Mouse (Mus musculus): ENCODE results near the gene Itpkc.

Itpkc gene

GRCm38 (mm10) chr7:27235726-27236125 is 7.3 kb upstream of the Itpkc start:
- DNase-seq = no peak

- no peak for DNase-seq
These were observed 4.8 kb upstream of the Itpkc start for GRCm38 (mm10) chr7:27233300-27233699.

- peak; percentile 98 for DNase-seq
These were observed 4.4 kb upstream of the Itpkc start, which contains the start of gene Coq8b for GRCm38 (mm10) chr7:27232781-27233281. Gene Coq8b, plus strand, starts transcription at chr7:27233023.

- peak; percentile 70 for DNase-seq
These were observed 3.4 kb upstream of the Itpkc start for GRCm38 (mm10) chr7:27231693-27232331.

GRCm38 (mm10) chr7:27230781-27231180 is 2.3 kb upstream of the Itpkc start:
- DNase-seq = no peak

- DNase-seq = no peak
These were observed 404 bp upstream of the Itpkc start for GRCm38 (mm10) chr7:27228865-27229264.

- DNase-seq = no peak
These were observed 785 bp downstream of the Itpkc start for GRCm38 (mm10) chr7:27227676-27228075.

- DNase-seq = no peak
These were observed 1.2 kb downstream of the Itpkc start for GRCm38 (mm10) chr7:27227276-27227675.

- peak; percentile 14 for DNase-seq
These were observed 3.4 kb downstream of the Itpkc start for GRCm38 (mm10) chr7:27224877-27225575.

GRCm38 (mm10) chr7:27222538-27222937 is 5.9 kb downstream of the Itpkc start:
- no peak for DNase-seq

GRCm38 (mm10) chr7:27221939-27222338 is 6.5 kb downstream of the Itpkc start:
- DNase-seq = no peak

- DNase-seq = no peak
These were observed 8.5 kb downstream of the Itpkc start for GRCm38 (mm10) chr7:27219937-27220336.

GRCm38 (mm10) chr7:27218586-27218985 is 9.9 kb downstream of the Itpkc start:
- no peak for DNase-seq

- DNase-seq = no peak
These were observed 15.8 kb downstream of the Itpkc start for GRCm38 (mm10) chr7:27212626-27213025.

GRCm38 (mm10) chr7:27203730-27204449 is 24.6 kb downstream of the Itpkc start:
- DNase-seq = no peak

- DNase-seq = no peak
These were observed 29.7 kb downstream of the Itpkc start for GRCm38 (mm10) chr7:27198779-27199178.

- DNase-seq = no peak
These were observed 30.1 kb downstream of the Itpkc start for GRCm38 (mm10) chr7:27198355-27198754.

GRCm38 (mm10) chr7:27197634-27198033 is 30.8 kb downstream of the Itpkc start:
- DNase-seq = no peak

- no peak for DNase-seq
These were observed 31.3 kb downstream of the Itpkc start for GRCm38 (mm10) chr7:27197136-27197535.

- DNase-seq = peak; percentile 100
These were observed 32.5 kb downstream of the Itpkc start, which contains the start of the genes BC024978 and Snrpa for GRCm38 (mm10) chr7:27195681-27196611. Gene BC024978, plus strand, starts transcription at chr7:27195781. Gene Snrpa, minus strand, starts transcription at chr7:27196271.

GRCm38 (mm10) chr7:27193731-27194130 is 34.7 kb downstream of the Itpkc start:
- DNase-seq = no peak

GRCm38 (mm10) chr7:27192434-27192833 is 36.0 kb downstream of the Itpkc start:
- no peak for DNase-seq
